Mouse (Mus musculus) cortical plate, adult 2 months (tissue): ENCODE measurements at regions not wholly inside any gene's neighbourhood (a gene's known extent, or its start where the extent isn't known, plus 50 kb on each side); places are given as distances from the start of the nearest gene placed in this dataset.

Source experiments
- CTCF ChIP-seq: fragments of 200-500 bp; IDR thresholded peaks from 2 replicates; pipeline ENCODE4 v1.5.1; 2011; ENCODE audit warnings: mild to moderate bottlenecking, control low read depth, low read length; ENCODE audit not compliant: insufficient read depth; ENCODE audit errors: extremely low read depth
- POLR2A ChIP-seq: fragments of 200-500 bp; IDR thresholded peaks from 2 replicates; pipeline ENCODE4 v1.6.1; 2011; ENCODE audit warnings: mild to moderate bottlenecking, low read length, control low read depth; ENCODE audit not compliant: insufficient read depth; ENCODE audit errors: extremely low read depth

DNA sequence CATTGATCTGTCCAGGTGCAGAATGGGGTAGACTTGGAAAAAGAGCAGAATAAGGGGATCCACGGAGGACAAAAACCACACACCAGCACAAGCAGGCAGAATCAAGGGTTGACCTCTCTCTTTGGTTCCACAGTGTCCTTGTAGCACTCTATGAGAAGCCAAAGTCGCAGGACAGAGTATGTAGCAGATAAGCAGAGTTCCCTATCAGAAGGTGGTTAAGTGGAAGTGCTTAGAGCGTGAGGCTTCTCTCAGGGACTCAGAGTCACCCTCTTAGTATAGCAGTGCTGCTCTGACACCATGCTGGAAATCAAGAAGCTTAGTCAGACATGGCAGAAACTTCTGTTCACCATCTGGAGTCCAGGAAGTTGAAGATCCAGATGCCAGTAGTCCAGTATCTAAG, 338.2 kb downstream of the Gm49356 start:
- TF ChIP-seq POLR2A (no peak), CTCF (no peak)
